Mouse (Mus musculus): ENCODE results near the gene Depdc1b. TPM values are rescaled to one million over a fixed set of nuclear protein-coding genes. Genes with fewer than 3 reads are reported as not detected.

Gene Depdc1b
- polyA plus RNA-seq, 1 experiment: 11.2 TPM

DNA sequence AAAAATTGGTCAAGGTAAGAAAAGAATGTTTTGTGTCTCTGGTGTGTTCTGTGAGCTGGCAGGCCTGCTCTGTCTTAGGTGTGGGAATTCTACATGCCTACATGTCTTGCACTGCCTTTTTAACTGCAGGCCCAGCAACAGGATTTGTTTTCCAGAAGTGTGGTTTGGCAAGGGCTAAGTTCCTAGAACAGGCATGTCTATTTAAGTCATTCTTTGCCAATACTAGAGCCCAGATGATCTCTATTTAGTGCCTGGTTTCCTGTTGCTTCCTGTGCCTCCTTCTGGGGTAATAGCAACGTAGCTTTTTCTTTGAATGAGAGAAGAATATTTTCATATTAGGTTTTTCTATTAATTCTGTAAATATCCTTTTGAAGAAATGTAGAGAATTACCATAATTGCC lies 39.6 kb upstream of the Depdc1b start:
- Histone ChIP-seq H3K4me3 (ENCODE audit: insufficient read depth, low read depth, low read length) (no peak overlapping the region), H3K27ac (ENCODE audit: insufficient read depth, low read depth, low read length) (no peak overlapping the region), H3K36me3 (ENCODE audit: control insufficient read depth, insufficient read depth, low read length) (no peaks in the 10 kb centered on the region; the same call in 1 of the 2 replicates), H3K4me1 (ENCODE audit: control insufficient read depth, insufficient read depth, low read length) (peaks cover 8% of the 10 kb centered on the region; the same call in 1 of the 2 replicates), H3K27me3 (replicated peaks; ENCODE audit: control insufficient read depth, insufficient read depth, low read length) (no peaks in the 10 kb centered on the region)
- 39% methylated on average over 1 of the region's 1 CpGs for WGBS
- DNase-seq: no peak
- TF ChIP-seq POLR2A (IDR thresholded peaks at IDR 0.05; ENCODE audit: low read depth, low read length) (no peak), CTCF (conservative IDR thresholded peaks at IDR 0.05; ENCODE audit: insufficient read depth, insufficient read length, low read depth, low read length) (no peak)

DNA sequence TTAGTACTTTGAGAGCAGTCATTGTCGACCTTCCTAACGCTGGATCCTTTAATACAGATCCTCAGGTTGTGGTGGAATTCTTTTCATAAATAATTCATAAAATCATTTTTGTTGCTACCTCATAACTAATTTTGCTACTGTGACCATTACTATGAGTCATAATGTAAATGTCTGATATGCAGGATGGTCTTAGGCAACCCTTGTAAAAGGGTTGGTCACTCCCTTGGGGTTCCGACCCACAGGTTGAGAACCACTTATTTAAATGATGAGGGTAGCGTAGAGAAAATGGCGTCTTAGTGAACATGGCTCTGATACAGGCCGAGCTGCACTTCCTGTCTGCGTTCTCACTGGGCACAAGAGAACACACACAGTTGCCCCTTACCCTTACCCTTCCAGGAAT lies 38.8 kb upstream of the Depdc1b start:
- H3K4me3 ChIP-seq (ENCODE audit: insufficient read depth, low read depth, low read length): no peak overlapping the region
- no peak overlapping the region for H3K27ac ChIP-seq (ENCODE audit: insufficient read depth, low read depth, low read length)
- no peak for DNase-seq
- no peaks in the 10 kb centered on the region for H3K27me3 ChIP-seq (replicated peaks; ENCODE audit: control insufficient read depth, insufficient read depth, low read length)
- TF ChIP-seq POLR2A (IDR thresholded peaks at IDR 0.05; ENCODE audit: low read depth, low read length): no peak
- no peak for TF ChIP-seq CTCF (conservative IDR thresholded peaks at IDR 0.05; ENCODE audit: insufficient read depth, insufficient read length, low read depth, low read length)
- no peaks in the 10 kb centered on the region; the same call in 1 of the 2 replicates for H3K36me3 ChIP-seq (ENCODE audit: control insufficient read depth, insufficient read depth, low read length)
- H3K4me1 ChIP-seq (ENCODE audit: control insufficient read depth, insufficient read depth, low read length): peaks cover 5% of the 10 kb centered on the region; the same call in 1 of the 2 replicates
- WGBS: 81% methylated on average over 7 of the region's 7 CpGs

DNA sequence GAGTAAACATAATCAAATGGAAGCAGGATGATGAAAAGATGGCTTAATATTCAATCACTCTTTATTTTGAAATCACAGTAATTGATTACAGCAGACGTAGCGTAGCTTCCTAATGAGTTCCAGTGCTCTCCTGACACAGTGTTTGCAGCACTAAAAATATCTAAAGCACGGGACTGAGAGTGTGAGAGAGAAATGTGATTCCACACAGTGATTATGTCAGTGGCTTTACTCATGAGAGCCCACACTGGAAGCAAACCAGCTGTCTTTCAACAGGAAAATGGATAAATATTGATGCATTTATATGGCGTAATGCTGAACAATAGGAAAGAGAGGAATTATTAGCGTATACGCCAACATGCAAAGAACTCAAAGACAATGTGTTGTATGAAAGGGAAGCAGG lies 37.5 kb upstream of the Depdc1b start:
- Histone ChIP-seq H3K36me3 (ENCODE audit: control insufficient read depth, insufficient read depth, low read length) (no peaks in the 10 kb centered on the region; the same call in 1 of the 2 replicates), H3K4me3 (ENCODE audit: insufficient read depth, low read depth, low read length) (no peak overlapping the region), H3K27ac (ENCODE audit: insufficient read depth, low read depth, low read length) (no peak overlapping the region), H3K27me3 (replicated peaks; ENCODE audit: control insufficient read depth, insufficient read depth, low read length) (no peaks in the 10 kb centered on the region), H3K4me1 (ENCODE audit: control insufficient read depth, insufficient read depth, low read length) (peaks cover 5% of the 10 kb centered on the region; the same call in 1 of the 2 replicates)
- no peak for TF ChIP-seq CTCF (conservative IDR thresholded peaks at IDR 0.05; ENCODE audit: insufficient read depth, insufficient read length, low read depth, low read length)
- TF ChIP-seq POLR2A (IDR thresholded peaks at IDR 0.05; ENCODE audit: low read depth, low read length): no peak
- 81% methylated on average over 6 of the region's 6 CpGs for WGBS
- no peak for DNase-seq

DNA sequence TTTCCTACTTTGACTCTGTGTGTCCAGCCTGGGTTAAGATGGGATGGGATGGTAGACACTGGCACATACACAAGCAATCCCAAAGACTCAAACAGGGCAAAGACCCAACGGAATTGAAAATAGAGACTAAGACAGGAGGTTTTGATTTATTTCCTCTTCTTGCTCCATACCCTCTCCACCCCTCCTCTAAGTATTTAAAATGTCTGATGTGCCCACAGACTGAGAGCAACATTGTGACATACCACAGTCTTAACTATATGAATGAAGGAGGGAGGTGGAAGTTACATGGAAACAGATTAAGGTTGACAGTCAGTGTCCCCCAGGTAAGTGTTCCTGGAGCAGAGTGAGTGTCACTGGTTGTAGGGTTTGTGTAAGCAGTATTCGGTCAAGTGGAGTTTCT lies 31.8 kb upstream of the Depdc1b start:
- Histone ChIP-seq H3K36me3 (ENCODE audit: control insufficient read depth, insufficient read depth, low read length) (peaks cover 2% of the 10 kb centered on the region; the same call in 1 of the 2 replicates), H3K27me3 (replicated peaks; ENCODE audit: control insufficient read depth, insufficient read depth, low read length) (no peaks in the 10 kb centered on the region), H3K27ac (ENCODE audit: insufficient read depth, low read depth, low read length) (no peak overlapping the region), H3K4me1 (ENCODE audit: control insufficient read depth, insufficient read depth, low read length) (no peaks in the 10 kb centered on the region), H3K4me3 (ENCODE audit: insufficient read depth, low read depth, low read length) (no peak overlapping the region)
- WGBS: 92% methylated on average over 2 of the region's 2 CpGs
- no peak for DNase-seq
- TF ChIP-seq POLR2A (IDR thresholded peaks at IDR 0.05; ENCODE audit: low read depth, low read length) (no peak), CTCF (conservative IDR thresholded peaks at IDR 0.05; ENCODE audit: insufficient read depth, insufficient read length, low read depth, low read length) (no peak)

DNA sequence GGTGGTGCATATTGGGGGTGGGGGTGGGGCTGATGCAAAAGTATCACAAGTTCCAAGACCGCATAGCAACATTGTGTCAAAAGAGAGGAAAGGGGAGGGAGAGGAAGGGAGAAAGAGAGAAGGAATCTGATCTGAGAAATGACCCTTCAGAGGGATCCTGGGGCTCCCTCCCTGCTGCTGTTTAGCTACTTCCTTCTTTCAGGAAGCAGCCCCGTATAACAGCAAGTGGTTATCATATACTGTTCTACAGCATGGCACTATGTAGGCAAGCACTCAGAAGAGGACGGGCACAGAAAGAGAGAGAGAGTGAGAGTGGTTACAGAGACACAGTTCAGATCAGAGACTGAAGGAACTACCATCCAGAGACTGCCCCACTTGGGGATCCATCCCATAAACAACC lies 28.2 kb upstream of the Depdc1b start:
- no peak overlapping the region for H3K27ac ChIP-seq (ENCODE audit: insufficient read depth, low read depth, low read length)
- peaks cover 2% of the 10 kb centered on the region; the same call in 1 of the 2 replicates for H3K36me3 ChIP-seq (ENCODE audit: control insufficient read depth, insufficient read depth, low read length)
- no peak overlapping the region for H3K4me3 ChIP-seq (ENCODE audit: insufficient read depth, low read depth, low read length)
- H3K27me3 ChIP-seq (replicated peaks; ENCODE audit: control insufficient read depth, insufficient read depth, low read length): no peaks in the 10 kb centered on the region
- no peaks in the 10 kb centered on the region for H3K4me1 ChIP-seq (ENCODE audit: control insufficient read depth, insufficient read depth, low read length)
- WGBS: 64% methylated on average over 3 of the region's 3 CpGs
- no peak for TF ChIP-seq CTCF (conservative IDR thresholded peaks at IDR 0.05; ENCODE audit: insufficient read depth, insufficient read length, low read depth, low read length)
- no peak for TF ChIP-seq POLR2A (IDR thresholded peaks at IDR 0.05; ENCODE audit: low read depth, low read length)
- no peak for DNase-seq

DNA sequence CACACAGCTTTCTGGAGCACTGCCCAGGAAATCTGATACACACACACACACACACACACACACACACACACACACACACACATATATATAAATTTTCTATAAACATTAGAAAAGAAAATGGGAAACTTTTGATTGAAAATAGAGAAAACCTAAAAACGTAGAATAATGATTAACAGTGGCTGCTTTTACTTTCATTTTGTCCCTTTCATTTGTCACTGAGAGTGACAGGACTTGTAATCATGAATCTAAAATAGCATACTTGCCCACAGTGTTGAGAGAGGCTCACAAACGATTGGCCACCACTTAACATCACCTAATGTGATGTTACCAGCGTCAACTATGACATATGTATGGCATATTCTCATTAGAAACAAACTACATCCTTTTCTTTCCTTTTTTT lies 26.7 kb upstream of the Depdc1b start:
- no peaks in the 10 kb centered on the region for H3K27me3 ChIP-seq (replicated peaks; ENCODE audit: control insufficient read depth, insufficient read depth, low read length)
- H3K27ac ChIP-seq (ENCODE audit: insufficient read depth, low read depth, low read length): no peak overlapping the region
- H3K36me3 ChIP-seq (ENCODE audit: control insufficient read depth, insufficient read depth, low read length): peaks cover 2% of the 10 kb centered on the region; the same call in 1 of the 2 replicates
- WGBS: 76% methylated on average over 3 of the region's 3 CpGs
- DNase-seq: no peak
- no peak overlapping the region for H3K4me3 ChIP-seq (ENCODE audit: insufficient read depth, low read depth, low read length)
- no peak for TF ChIP-seq POLR2A (IDR thresholded peaks at IDR 0.05; ENCODE audit: low read depth, low read length)
- TF ChIP-seq CTCF (conservative IDR thresholded peaks at IDR 0.05; ENCODE audit: insufficient read depth, insufficient read length, low read depth, low read length): no peak
- no peaks in the 10 kb centered on the region for H3K4me1 ChIP-seq (ENCODE audit: control insufficient read depth, insufficient read depth, low read length)

DNA sequence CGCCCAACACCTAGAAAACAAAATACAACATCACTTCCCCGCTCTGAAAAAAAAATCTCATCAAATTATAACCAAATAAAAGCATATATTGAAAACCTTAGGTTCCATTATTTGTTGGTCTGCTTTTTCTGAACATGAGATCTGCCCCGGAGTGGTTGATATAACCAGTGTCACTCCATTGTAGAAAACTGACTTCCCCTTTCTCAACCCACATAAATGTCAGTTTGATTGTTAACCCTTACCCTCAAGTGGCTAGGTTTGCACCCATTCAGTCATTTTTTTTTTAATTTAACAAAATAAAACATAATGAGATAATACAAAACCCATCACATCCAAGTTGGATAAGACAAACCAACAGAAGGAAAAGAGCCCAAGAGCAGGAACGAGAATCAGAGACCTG lies 25.8 kb upstream of the Depdc1b start:
- no peak for DNase-seq
- Histone ChIP-seq H3K27me3 (replicated peaks; ENCODE audit: control insufficient read depth, insufficient read depth, low read length) (no peaks in the 10 kb centered on the region), H3K36me3 (ENCODE audit: control insufficient read depth, insufficient read depth, low read length) (peaks cover 2% of the 10 kb centered on the region; the same call in 1 of the 2 replicates), H3K4me1 (ENCODE audit: control insufficient read depth, insufficient read depth, low read length) (no peaks in the 10 kb centered on the region), H3K27ac (ENCODE audit: insufficient read depth, low read depth, low read length) (no peak overlapping the region), H3K4me3 (ENCODE audit: insufficient read depth, low read depth, low read length) (no peak overlapping the region)
- 91% methylated on average over 4 of the region's 4 CpGs for WGBS
- TF ChIP-seq CTCF (conservative IDR thresholded peaks at IDR 0.05; ENCODE audit: insufficient read depth, insufficient read length, low read depth, low read length) (no peak), POLR2A (IDR thresholded peaks at IDR 0.05; ENCODE audit: low read depth, low read length) (no peak)
